Mouse (Mus musculus) fibroblast of lung, adult 2 months (primary cell): Measurements from ENCODE around the gene Il1r2.

ENCODE experiments used
- DNase-seq: peaks from one replicate; pipeline ENCODE4 v3.0.0-alpha.2; 2011; ENCODE audit warnings: low read depth

The Il1r2 gene

DNA sequence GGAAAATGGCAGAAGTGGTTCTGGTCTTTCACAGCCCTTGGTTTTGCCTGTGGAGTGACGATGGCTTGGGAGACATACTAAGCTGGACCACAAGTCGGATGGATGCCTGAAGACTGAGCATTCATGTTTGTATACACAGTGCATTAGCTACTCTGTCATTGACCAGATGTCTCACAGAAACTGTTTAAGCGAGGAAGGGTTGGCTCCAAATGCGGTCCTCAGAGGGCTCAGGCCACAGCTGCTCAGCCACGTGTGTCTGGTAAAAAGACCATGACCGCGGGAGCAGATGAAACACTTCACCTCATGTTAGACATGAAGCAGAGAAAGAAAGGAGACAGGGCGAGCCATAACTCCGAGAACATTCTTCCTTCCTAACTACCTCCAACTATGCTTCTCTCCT, 12.5 kb upstream of the Il1r2 start:
- DNase-seq, result no peak

DNA sequence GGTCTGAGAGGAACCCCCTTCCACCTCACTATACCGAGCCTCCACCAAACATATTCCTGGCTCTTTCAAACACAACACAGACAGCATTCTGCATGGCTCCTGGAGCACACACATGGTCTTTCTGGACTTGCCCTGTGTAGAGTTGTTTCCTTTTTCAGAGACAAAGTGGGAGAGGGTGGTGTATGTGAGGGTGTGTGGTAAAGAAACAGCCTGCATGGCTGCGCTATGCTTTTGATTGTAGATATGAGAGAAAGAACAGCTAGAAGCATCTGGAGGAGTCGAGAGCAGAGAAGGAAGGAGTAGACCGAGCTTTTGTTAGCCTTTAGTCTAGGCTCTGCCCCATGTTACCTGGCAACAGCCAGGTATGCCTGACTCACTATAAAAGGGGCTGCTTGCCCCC, 10.5 kb upstream of the Il1r2 start:
- DNase-seq, result no peak

GRCm38 (mm10) chr1:40064508-40064907, 9.4 kb upstream of the Il1r2 start:
- no peak for DNase-seq

DNA sequence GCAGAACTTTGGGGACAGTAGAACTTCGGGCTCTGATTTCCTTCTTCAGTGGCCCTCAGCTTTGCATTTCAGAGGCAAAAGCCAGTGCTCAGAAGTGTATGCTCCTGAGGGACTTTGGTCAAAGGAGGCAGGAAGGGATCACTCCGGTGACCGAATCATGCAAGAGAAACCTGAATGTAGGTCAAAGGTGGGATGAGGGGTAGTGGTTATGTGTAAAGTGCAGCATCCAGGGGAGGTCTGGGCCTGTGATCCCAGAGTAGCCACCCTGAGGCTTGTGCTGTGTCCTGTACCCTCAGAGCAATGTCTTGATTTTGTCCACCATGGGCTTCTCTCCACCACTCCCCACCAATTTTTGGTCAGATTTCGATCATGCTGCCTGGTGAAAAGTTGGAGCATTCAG, 1.3 kb upstream of the Il1r2 start:
- no peak for DNase-seq

DNA sequence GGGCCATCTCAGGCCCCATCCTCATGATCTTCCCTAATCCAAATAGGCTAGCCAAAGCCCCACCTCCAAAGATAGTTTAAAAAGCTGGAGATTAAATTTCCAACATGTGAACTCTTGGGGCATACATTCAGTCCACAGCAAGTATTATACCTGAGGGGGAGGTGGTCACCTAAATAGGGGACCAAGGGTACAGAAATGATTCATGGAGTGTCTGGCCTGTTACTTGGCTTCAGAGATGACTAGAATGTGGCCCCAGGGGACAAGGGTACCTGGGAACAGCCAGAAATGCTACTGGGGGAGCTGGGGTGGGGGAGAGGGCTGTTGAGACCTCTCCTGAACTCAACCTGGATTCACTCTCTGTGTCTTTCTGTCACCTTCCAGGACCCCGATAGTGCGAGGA, 3.4 kb downstream of the Il1r2 start:
- no peak for DNase-seq

DNA sequence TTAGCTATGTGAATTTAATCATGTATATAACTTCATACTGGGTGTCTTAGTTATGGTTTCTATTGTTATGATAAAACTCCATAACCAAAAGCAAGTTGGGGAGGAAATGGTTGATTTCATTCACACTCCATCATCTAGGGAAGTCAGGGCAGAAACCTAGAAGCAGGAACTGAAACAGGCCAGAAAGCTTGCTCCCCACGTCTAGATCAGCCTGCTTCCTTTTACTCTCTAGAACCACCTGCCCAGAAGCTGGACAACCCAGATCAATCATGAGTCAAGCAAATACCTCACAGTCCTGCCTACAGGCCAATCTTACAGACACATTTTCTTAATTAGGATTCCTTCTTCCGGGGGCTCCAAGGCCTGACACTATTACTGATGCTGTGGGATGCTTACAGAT, 7.2 kb downstream of the Il1r2 start:
- no peak for DNase-seq

DNA sequence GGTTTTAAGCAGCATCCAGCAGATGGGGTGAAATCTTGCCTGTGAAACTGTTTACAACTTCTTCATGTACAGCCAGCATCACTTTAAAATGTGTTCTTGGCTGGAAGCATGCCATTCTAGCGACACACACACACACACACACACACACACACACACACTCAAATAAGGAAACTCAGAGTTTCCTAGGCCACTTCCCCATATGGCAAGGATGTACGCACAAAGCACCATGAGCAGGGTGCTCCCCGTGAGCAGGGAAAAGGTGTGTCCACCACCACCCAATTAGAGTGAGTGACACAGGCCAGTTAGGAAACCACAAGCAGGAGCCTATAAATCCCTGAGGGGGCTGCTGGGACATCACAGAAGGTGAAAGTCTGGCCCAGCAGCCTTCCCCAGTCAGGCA, 10.5 kb downstream of the Il1r2 start:
- no peak for DNase-seq

DNA sequence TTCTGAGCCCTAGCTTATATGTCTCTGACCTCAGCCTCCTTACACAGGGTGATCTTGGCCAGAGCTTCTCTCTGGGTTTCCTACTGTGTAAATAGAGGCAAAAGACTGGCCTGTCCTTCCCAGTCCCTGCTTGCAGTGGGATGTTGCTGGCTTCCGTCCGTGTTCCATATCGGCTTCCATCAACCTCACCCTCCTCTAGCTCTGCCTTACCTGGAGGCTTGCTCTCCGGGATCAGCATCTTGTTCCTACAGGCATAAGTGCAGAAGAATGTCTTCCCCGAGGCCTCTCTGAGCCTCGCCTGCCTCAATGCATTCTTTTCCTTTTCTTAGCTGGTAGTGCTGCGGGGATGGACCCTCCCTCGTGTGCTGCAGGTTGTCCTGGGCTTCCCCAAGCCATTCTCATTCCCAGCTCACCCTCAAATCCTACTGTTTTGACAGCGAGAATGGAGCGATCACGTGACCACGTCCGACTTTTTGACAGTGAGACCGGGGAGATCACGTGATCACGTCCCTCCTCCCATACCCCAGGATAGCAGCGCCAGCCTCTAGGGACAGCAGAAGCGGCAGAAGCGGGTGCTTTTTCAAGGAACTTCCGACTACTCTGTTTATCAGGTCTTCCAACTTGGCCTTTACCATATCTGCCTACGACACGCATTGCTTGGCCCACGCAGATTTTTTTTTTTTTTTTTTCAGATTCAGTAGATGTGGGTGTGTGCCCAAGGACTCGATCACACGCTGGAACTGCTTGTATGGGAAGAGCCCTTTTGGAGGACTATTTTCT, 11.7 kb downstream of the Il1r2 start:
- DNase-seq, result no peak

DNA sequence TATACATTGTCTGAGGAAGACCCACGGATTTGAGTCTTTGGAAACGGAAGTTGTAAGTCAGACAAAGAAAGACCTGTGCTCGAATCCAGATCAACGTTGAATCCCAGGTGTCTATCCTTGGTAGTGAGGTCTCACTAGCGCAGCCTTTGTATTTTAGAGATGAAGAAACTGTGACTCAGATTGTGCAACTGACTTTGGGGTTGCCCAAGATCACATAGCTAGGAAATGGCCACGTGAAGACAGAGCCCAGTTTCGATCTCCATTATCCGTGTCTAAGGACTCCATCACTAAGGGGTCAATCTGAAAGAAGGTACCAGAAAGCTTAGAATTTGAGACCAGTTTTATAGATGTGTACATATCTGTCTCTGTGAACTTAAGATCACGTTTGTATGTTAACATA, 17.3 kb downstream of the Il1r2 start:
- no peak for DNase-seq

DNA sequence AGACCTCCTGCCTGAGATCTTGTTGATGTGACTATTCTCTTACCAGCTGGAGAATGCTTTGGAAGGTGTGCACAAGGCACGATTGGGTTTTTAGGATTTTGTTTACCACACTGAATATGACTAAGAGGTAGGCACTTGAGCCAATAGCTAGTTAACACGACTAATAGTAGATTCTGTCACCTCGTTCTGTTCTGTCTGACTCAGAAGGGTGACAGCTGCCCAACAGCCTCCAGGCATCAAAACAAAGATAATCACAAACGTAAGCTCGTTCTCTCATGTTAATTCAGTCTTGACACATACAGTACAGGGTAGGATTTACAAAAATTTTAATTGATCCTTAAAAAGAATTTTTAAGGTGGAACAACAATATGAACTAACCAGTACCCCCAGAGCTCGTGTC, 18.7 kb downstream of the Il1r2 start:
- DNase-seq, result no peak

DNA sequence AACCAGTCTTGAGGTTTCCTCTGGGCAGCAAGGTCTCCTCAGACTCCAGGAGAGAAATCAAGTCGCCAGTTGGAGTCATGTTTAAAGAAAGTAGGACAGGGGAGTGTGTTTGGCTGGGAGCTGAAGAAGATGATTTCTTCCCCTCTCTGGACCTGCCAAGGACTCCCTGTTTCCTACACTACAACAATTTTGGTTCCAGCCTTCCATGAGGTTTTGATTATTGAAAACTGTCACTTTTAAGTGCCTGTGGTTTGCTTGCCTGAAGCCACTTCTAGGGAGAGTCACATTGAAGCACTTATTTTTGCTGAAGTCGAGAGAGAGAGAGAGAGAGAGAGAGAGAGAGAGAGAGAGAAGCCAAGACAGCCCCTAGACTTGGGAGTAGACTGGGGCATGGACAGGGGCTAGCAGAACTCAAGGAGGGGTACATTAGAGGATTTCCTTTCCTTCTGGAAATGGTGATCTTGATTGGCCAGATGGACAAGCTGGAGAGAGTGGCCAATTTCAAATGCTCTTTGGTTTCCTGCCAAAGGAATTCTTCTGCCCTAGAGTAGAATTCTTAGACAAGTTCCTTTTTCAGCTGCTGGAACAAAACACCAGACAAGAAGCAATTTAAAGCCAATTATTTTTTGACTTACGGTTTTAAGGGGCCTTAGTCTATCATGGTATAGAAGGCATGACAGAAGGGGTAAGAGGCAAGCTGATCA, 20.9 kb downstream of the Il1r2 start:
- no peak for DNase-seq

DNA sequence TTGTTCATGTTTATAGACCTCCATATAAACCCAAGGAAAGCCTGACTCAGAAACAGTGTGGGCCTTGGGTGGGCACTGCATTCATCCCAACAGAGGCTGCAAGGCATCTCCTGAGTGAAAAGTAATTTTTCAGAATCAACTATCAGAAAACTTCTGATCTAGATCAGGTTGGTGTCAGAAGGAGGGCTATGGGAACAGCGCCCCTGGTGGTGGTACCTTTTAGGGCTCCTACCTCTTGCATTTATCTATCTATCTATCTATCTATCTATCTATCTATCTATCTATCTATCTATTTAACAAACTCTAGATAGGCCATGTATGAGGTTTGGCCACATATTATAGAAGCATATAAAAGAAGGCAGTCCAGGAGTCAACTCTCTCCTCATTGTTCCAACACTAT, 21.7 kb downstream of the Il1r2 start:
- DNase-seq, result no peak

GRCm38 (mm10) chr1:40106306-40106705, 32.4 kb downstream of the Il1r2 start:
- DNase-seq, result no peak

DNA sequence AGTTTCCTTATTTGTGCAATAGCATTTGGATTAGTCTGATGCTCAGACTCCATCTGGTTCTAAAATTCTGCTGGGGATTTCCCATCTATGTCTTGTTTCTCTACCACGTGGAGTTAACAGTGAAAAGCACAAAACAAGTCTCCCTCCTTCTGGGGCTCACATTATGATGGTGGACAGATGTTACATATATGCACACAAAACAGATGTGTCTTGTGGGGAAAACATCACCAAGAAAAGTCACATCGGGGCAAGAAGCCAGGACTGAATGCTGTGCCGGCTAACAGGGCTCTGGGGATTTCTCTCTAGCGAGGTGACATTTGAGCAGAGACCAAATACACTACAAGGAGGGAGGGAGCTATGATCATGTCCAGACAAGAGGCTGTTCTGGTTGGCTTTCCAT, 32.8 kb downstream of the Il1r2 start:
- DNase-seq, result no peak

- no peak for DNase-seq
Observed at GRCm38 (mm10) chr1:40107971-40108749, 34.3 kb downstream of the Il1r2 start.

DNA sequence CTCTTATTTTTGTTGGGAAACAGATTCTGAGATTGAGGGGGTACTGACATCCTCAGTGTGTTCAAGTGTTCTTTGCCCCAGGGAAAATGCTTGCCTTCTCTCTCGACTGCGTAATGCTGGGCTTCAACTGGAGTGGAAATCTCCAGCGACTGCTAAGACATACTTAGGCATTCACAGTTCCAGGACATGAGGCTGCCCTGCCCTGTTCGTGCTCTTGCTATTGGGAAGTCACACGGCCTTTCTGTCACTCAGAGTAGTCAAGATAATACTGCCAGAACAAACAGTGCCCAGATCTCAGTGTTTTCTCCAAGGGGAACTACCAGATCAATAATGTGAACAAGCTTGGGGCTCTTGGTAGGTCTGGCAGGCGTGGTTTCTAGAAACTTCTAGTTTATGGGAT, 35.9 kb downstream of the Il1r2 start:
- DNase-seq, result no peak

- peak; percentile 52 for DNase-seq
Observed at GRCm38 (mm10) chr1:40115271-40115670, 41.4 kb downstream of the Il1r2 start.

GRCm38 (mm10) chr1:40116422-40116821, 42.5 kb downstream of the Il1r2 start:
- peak; percentile 68 for DNase-seq

DNA sequence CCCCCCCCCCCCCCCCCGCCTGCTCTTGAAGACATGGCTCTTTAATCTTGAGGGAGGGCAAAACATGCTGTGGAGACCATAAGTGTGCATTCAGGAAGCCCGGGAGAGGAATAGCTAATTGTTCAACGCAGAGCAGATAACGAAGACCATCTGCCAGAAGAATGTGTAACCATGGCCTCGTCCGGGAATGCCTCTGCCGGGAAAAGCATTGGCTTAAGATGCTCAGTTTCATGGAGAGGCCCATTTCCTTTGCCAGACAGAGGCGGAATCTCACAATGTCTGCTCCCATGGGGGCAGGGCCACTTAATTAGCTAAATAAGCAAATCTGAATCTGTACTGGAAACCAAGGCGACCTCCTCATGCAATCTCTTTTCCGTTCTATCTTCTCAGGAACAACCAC, 43.7 kb downstream of the Il1r2 start:
- DNase-seq, result no peak

DNA sequence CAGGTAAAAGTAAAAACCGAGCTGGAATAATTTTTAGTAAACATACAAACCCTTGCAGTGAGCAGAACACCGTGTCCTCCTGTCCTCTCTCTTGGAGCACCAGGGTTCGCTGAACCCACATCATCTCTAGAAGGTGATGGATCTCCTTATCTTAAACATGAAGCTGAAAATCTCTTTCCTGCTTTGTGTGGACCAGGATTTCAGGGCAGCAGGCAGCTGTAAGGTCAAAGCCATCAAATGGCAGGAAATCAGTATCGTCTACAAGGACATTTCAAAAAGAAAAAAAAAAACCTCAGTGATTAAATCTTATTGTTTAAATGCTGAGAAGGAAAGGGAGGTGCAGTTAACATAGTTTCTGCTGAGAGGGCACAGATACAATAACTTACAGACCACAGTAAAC, 50.4 kb downstream of the Il1r2 start:
- DNase-seq, result no peak

GRCm38 (mm10) chr1:40128481-40128880, 54.6 kb downstream of the Il1r2 start:
- no peak for DNase-seq

DNA sequence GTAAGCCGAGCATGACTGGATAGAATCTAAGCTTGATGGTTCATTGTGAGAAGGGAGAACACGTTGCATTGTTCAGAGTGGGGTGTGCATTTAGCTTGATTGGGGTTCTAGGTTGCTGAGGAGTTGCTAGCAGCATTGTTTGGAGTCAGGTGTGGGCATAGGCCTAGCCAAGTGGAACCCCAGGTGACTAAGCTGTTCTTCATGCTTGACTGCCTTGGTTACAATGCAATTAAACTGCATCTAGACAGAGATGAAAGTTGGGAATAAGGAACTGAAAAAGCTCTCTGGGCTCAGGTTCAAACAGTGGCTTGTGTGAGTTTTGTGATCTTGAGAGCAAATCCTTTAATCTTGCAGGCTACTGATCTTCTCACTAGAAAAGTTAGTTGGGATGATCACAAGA, 55.4 kb downstream of the Il1r2 start:
- no peak for DNase-seq

DNA sequence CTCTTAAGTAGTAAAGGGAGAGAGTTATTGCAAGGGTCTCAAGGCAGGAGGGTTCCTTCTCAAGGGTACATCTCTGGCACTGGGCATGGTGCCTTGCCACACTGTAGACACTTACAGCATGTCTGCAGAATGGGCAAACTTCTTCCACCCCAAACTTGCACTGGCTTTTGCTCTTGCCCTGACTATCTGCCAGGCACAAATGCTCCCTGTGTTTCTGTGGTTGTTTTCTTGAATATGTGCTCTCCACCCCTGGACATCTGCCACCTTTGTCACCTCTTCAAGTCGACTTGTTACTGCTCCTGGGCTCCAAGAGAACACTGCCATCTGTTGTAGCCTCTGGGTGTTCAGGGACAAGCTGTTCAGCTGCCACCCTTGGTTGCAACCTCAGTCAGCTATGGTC, 57.8 kb downstream of the Il1r2 start:
- DNase-seq, result no peak
